Mouse (Mus musculus): ENCODE data around the gene Cnpy1. TPM values are rescaled to one million over a fixed set of nuclear protein-coding genes. Genes with fewer than 3 reads are reported as not detected.

Cnpy1 gene
- polyA plus RNA-seq, 1 experiment from 2014 or later: 0.37 TPM

DNA sequence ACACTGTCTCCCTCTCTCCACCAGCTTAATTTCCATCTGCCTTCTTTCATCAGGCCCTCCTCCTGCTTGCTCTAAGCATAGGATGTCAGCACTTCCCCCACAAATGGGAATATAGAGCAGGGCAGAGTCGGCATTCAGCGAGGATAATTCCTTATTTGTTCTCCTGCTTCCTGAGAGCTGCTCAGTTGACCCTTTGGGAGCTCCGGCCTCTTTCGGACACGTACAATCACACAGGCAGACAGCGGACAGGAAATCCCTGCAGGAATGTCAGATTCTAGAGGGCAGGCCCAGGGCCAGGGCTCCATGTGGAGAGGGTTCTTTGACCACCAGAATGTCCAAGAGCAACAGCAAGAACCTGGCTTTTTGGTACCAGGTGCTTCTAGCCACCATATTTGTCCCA is 9.5 kb downstream of the Cnpy1 start:
- no peak overlapping the region for H3K4me3 ChIP-seq (replicated peaks; ENCODE audit: low read length)
- no peaks in the 10 kb centered on the region for H3K9me3 ChIP-seq (replicated peaks; ENCODE audit: control insufficient read depth, low read length)
- no peak for ATAC-seq (ENCODE audit: insufficient read depth, low FRiP score)
- H3K27me3 ChIP-seq (ENCODE audit: control insufficient read depth, insufficient read depth, low read length): no peaks in the 10 kb centered on the region
- H3K27ac ChIP-seq (ENCODE audit: low read length): no peak overlapping the region
- H3K4me1 ChIP-seq (ENCODE audit: control insufficient read depth, insufficient read depth, low read length): no peaks in the 10 kb centered on the region
- no peak overlapping the region for H3K9ac ChIP-seq (ENCODE audit: low read length)
- no peaks in the 10 kb centered on the region for H3K36me3 ChIP-seq (ENCODE audit: control insufficient read depth, insufficient read depth, low read length)
- no peak overlapping the region for H3K4me2 ChIP-seq (ENCODE audit: low read depth, low read length)
- WGBS: 29% methylated on average over 6 of the region's 6 CpGs

- H3K9ac ChIP-seq (ENCODE audit: low read length): no peak overlapping the region
- no peak overlapping the region for H3K4me2 ChIP-seq (ENCODE audit: low read depth, low read length)
- no peak overlapping the region for H3K27ac ChIP-seq (ENCODE audit: low read length)
- H3K4me3 ChIP-seq (replicated peaks; ENCODE audit: low read length): no peak overlapping the region
- no peaks in the 10 kb centered on the region for H3K4me1 ChIP-seq (ENCODE audit: control insufficient read depth, insufficient read depth, low read length)
- WGBS: 69% methylated on average over 3 of the region's 3 CpGs
- no peaks in the 10 kb centered on the region for H3K27me3 ChIP-seq (ENCODE audit: control insufficient read depth, insufficient read depth, low read length)
- ATAC-seq (ENCODE audit: insufficient read depth, low FRiP score): no peak
- no peaks in the 10 kb centered on the region for H3K36me3 ChIP-seq (ENCODE audit: control insufficient read depth, insufficient read depth, low read length)
- H3K9me3 ChIP-seq (replicated peaks; ENCODE audit: control insufficient read depth, low read length): no peaks in the 10 kb centered on the region
These were observed 13.5 kb downstream of the Cnpy1 start for GRCm38 (mm10) chr5:28232101-28232500.

GRCm38 (mm10) chr5:28219596-28219995 is 26.0 kb downstream of the Cnpy1 start:
- ATAC-seq (ENCODE audit: insufficient read depth, low FRiP score): no peak
- Histone ChIP-seq H3K9ac (ENCODE audit: low read length) (no peak overlapping the region), H3K4me2 (ENCODE audit: low read depth, low read length) (no peak overlapping the region), H3K36me3 (ENCODE audit: control insufficient read depth, insufficient read depth, low read length) (no peaks in the 10 kb centered on the region), H3K4me1 (ENCODE audit: control insufficient read depth, insufficient read depth, low read length) (no peaks in the 10 kb centered on the region), H3K27ac (ENCODE audit: low read length) (no peak overlapping the region), H3K27me3 (ENCODE audit: control insufficient read depth, insufficient read depth, low read length) (no peaks in the 10 kb centered on the region; the same call in 1 of the 2 replicates), H3K9me3 (replicated peaks; ENCODE audit: control insufficient read depth, low read length) (0 out of 2 replicates have a peak, but pooled peaks cover 3% of the 10 kb centered on the region), H3K4me3 (replicated peaks; ENCODE audit: low read length) (no peak overlapping the region)
- 73% methylated on average over 1 of the region's 1 CpGs for WGBS

GRCm38 (mm10) chr5:28213441-28213840 is 32.2 kb downstream of the Cnpy1 start:
- no peak for ATAC-seq (ENCODE audit: insufficient read depth, low FRiP score)
- H3K4me3 ChIP-seq (replicated peaks; ENCODE audit: low read length): no peak overlapping the region

GRCm38 (mm10) chr5:28211651-28212310 is 33.8 kb downstream of the Cnpy1 start:
- H3K4me2 ChIP-seq (ENCODE audit: low read depth, low read length): no peak overlapping the region
- peaks cover 63% of the 10 kb centered on the region for H3K27me3 ChIP-seq (ENCODE audit: control insufficient read depth, insufficient read depth, low read length)
- H3K9ac ChIP-seq (ENCODE audit: low read length): no peak overlapping the region
- H3K4me3 ChIP-seq (replicated peaks; ENCODE audit: low read length): no peak overlapping the region
- ATAC-seq (ENCODE audit: insufficient read depth, low FRiP score): no peak
- no peaks in the 10 kb centered on the region for H3K9me3 ChIP-seq (replicated peaks; ENCODE audit: control insufficient read depth, low read length)
- WGBS: 3% methylated on average over 15 of the region's 15 CpGs
- H3K4me1 ChIP-seq (ENCODE audit: control insufficient read depth, insufficient read depth, low read length): peaks cover 8% of the 10 kb centered on the region; the same call in 1 of the 2 replicates
- H3K27ac ChIP-seq (ENCODE audit: low read length): no peak overlapping the region
- no peaks in the 10 kb centered on the region for H3K36me3 ChIP-seq (ENCODE audit: control insufficient read depth, insufficient read depth, low read length)

More at GRCm38 (mm10) chr5:28213441-28213840, 32.2 kb downstream of the Cnpy1 start:
- no peaks in the 10 kb centered on the region for H3K36me3 ChIP-seq (ENCODE audit: control insufficient read depth, insufficient read depth, low read length)
- H3K27ac ChIP-seq (ENCODE audit: low read length): no peak overlapping the region
- 58% methylated on average over 2 of the region's 2 CpGs for WGBS
- H3K9me3 ChIP-seq (replicated peaks; ENCODE audit: control insufficient read depth, low read length): no peaks in the 10 kb centered on the region
- H3K27me3 ChIP-seq (ENCODE audit: control insufficient read depth, insufficient read depth, low read length): peaks cover 48% of the 10 kb centered on the region
- H3K4me2 ChIP-seq (ENCODE audit: low read depth, low read length): no peak overlapping the region
- H3K9ac ChIP-seq (ENCODE audit: low read length): no peak overlapping the region
- H3K4me1 ChIP-seq (ENCODE audit: control insufficient read depth, insufficient read depth, low read length): peaks cover 8% of the 10 kb centered on the region; the same call in 1 of the 2 replicates

GRCm38 (mm10) chr5:28210591-28211550 is 34.7 kb downstream of the Cnpy1 start:
- no peak for ATAC-seq (ENCODE audit: insufficient read depth, low FRiP score)
- no peak overlapping the region for H3K4me2 ChIP-seq (ENCODE audit: low read depth, low read length)
- 3% methylated on average over 29 of the region's 29 CpGs for WGBS
- H3K36me3 ChIP-seq (ENCODE audit: control insufficient read depth, insufficient read depth, low read length): no peaks in the 10 kb centered on the region
- peaks cover 8% of the 10 kb centered on the region; the same call in 1 of the 2 replicates for H3K4me1 ChIP-seq (ENCODE audit: control insufficient read depth, insufficient read depth, low read length)
- no peak overlapping the region for H3K9ac ChIP-seq (ENCODE audit: low read length)
- no peaks in the 10 kb centered on the region for H3K9me3 ChIP-seq (replicated peaks; ENCODE audit: control insufficient read depth, low read length)
- H3K4me3 ChIP-seq (replicated peaks; ENCODE audit: low read length): no peak overlapping the region
- H3K27me3 ChIP-seq (ENCODE audit: control insufficient read depth, insufficient read depth, low read length): peaks cover 71% of the 10 kb centered on the region
- no peak overlapping the region for H3K27ac ChIP-seq (ENCODE audit: low read length)

DNA sequence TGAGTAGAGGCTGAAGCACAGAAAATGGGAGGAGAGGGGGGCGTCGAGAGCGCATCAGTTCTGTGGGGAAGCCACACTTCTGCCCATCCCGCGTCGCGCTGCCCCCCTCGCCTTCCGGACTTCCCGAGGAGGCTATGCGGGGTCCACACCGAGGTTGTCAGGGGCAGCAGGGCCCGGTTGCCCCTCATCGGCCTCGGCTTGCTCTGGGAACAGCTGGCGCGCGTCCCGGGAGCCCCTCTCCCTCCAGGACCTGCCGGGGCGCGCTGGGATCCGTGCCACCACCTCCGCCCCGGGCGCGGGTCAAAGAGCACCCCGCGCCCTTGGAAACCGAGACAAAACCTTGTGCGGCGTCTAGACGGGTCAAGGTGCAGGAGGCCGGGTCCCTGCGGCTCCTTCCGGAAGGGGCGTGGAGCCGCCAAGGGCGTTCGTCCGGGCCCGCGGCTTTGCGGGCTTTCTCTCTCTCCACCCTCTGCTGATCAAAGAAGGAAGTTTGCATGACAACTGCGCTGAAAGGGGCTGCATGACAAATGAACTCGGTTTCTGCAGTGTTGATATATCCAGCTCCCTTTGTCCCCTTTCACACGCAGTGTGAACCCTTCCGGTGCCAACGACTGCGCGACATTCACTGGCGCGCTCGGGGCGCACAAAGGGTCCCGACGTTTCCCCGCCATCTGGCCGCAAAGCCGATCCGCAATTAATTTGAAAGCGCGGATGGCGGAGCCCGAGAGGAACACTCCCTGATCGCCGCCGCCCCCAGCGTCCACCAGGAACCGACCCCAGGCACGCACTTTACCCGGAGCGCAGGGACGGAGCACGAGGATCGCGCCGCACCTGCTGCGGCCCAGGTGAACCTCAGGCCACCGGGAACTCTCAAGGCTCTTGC is 35.8 kb downstream of the Cnpy1 start:
- WGBS: under 1% methylated on average over 80 of the region's 80 CpGs
- no peak overlapping the region for H3K9ac ChIP-seq (ENCODE audit: low read length)
- H3K9me3 ChIP-seq (replicated peaks; ENCODE audit: control insufficient read depth, low read length): no peaks in the 10 kb centered on the region
- H3K4me1 ChIP-seq (ENCODE audit: control insufficient read depth, insufficient read depth, low read length): peaks cover 8% of the 10 kb centered on the region; the same call in 1 of the 2 replicates
- no peaks in the 10 kb centered on the region for H3K36me3 ChIP-seq (ENCODE audit: control insufficient read depth, insufficient read depth, low read length)
- no peak overlapping the region for H3K27ac ChIP-seq (ENCODE audit: low read length)
- peak overlapping the region; percentile 42 for H3K4me3 ChIP-seq (replicated peaks; ENCODE audit: low read length)
- peak; percentile 29; the same call in 1 of the 2 replicates for ATAC-seq (ENCODE audit: insufficient read depth, low FRiP score)
- H3K4me2 ChIP-seq (ENCODE audit: low read depth, low read length): peak overlapping the region; percentile 50
- peaks cover 72% of the 10 kb centered on the region for H3K27me3 ChIP-seq (ENCODE audit: control insufficient read depth, insufficient read depth, low read length)

DNA sequence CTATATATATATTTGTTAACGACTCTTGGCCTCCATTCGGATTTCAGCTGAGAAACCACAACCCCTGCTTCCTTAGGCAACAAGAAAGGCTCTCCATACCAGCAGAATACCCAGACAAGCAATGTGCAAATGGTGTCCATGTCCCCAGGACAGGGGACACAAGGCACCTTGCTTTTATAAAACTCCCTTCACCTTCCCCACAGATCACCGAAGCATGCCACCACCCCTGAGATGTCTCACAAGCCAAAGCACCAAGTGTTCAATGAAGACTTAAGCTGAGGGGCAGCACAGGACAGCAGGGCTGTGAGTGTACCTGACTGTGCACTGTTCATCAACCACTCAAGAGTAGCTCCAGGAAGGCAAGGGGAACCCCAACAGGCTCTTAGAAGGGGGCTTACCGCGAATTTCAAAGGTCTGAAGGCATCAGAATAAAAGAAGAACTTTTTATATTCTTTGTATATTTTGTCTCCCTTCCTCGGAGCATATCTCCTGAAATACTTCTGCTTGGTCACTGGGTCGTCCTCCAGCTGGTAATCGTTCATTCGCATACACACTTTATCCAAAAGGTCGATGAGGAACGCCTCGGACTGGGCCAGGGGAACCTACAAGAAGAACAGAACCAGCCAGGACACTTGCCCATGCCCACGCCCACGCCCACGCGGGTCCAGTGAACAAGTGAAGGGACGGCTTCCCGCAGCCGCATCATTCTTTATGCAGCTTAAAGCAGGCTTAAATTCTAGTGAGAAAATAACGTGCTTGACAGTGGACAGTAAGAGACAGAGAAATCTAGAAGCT is 36.7 kb downstream of the Cnpy1 start:
- no peaks in the 10 kb centered on the region for H3K36me3 ChIP-seq (ENCODE audit: control insufficient read depth, insufficient read depth, low read length)
- H3K4me2 ChIP-seq (ENCODE audit: low read depth, low read length): peak overlapping the region; percentile 50
- no peaks in the 10 kb centered on the region for H3K9me3 ChIP-seq (replicated peaks; ENCODE audit: control insufficient read depth, low read length)
- H3K4me3 ChIP-seq (replicated peaks; ENCODE audit: low read length): no peak overlapping the region
- H3K27ac ChIP-seq (ENCODE audit: low read length): no peak overlapping the region
- H3K9ac ChIP-seq (ENCODE audit: low read length): no peak overlapping the region
- ATAC-seq (ENCODE audit: insufficient read depth, low FRiP score): no peak
- peaks cover 65% of the 10 kb centered on the region for H3K27me3 ChIP-seq (ENCODE audit: control insufficient read depth, insufficient read depth, low read length)
- WGBS: 11% methylated on average over 20 of the region's 20 CpGs
- peaks cover 8% of the 10 kb centered on the region; the same call in 1 of the 2 replicates for H3K4me1 ChIP-seq (ENCODE audit: control insufficient read depth, insufficient read depth, low read length)
